Mouse (Mus musculus): ENCODE measurements at regions not wholly inside any gene's neighbourhood (a gene's known extent, or its start where the extent isn't known, plus 50 kb on each side); places are given as distances from the start of the nearest gene placed in this dataset.

DNA sequence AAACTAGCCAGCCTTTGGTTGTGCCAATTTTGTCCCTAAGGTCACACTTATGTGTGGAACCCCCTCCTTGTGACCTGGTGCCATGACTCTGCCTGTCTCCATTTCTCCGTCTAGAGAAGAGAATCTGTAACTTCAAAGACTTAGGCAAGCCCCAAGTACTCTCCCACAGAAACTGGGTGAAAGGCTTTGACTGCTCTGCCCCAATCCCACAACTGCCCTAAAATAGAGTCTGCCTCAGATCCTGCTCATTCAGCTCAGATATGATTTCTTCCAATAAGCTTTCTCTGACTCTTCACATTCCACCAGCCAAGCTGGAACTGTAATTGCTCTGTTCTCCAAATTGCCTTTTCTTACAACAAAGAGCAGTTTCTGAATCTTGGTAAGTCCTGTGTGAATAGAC, 107.4 kb upstream of the Bcl6 start:
- TF ChIP-seq CTCF (IDR thresholded peaks at IDR 0.05; ENCODE audit: low read depth) = no peak
- TF ChIP-seq EP300 (IDR thresholded peaks at IDR 0.05; ENCODE audit: low read depth) = no peak

Measured in heart, postnatal 0 days (tissue).